Mouse (Mus musculus): ENCODE measurements around the gene Poc1b. TPM values are rescaled to one million over a fixed set of nuclear protein-coding genes. Genes with fewer than 3 reads are reported as not detected.
A peak's percentile ranks its signal among the peaks of the same experiment; 100 is the strongest.

The Poc1b gene
- polyA plus RNA-seq (2012; fragmentation: generic; extraction: Trizol): 10.5 TPM
- long read RNA-seq, experiment 1, partial matches to known transcripts: 0 of 9 reads
- long read RNA-seq, experiment 1, other reads (novel, unspliced or antisense): 5 of 9 reads
- long read RNA-seq, experiment 2, transcript Poc1b-201 (12 exons, 2,862 nt): major isoform, 24 of 56 reads
- long read RNA-seq, experiment 2, transcript Poc1b-204 (11 exons, 3,449 nt): minor isoform, 19 of 56 reads
- long read RNA-seq, experiment 2, partial matches to known transcripts: 3 of 56 reads
- long read RNA-seq, experiment 2, other reads (novel, unspliced or antisense): 7 of 56 reads

DNA sequence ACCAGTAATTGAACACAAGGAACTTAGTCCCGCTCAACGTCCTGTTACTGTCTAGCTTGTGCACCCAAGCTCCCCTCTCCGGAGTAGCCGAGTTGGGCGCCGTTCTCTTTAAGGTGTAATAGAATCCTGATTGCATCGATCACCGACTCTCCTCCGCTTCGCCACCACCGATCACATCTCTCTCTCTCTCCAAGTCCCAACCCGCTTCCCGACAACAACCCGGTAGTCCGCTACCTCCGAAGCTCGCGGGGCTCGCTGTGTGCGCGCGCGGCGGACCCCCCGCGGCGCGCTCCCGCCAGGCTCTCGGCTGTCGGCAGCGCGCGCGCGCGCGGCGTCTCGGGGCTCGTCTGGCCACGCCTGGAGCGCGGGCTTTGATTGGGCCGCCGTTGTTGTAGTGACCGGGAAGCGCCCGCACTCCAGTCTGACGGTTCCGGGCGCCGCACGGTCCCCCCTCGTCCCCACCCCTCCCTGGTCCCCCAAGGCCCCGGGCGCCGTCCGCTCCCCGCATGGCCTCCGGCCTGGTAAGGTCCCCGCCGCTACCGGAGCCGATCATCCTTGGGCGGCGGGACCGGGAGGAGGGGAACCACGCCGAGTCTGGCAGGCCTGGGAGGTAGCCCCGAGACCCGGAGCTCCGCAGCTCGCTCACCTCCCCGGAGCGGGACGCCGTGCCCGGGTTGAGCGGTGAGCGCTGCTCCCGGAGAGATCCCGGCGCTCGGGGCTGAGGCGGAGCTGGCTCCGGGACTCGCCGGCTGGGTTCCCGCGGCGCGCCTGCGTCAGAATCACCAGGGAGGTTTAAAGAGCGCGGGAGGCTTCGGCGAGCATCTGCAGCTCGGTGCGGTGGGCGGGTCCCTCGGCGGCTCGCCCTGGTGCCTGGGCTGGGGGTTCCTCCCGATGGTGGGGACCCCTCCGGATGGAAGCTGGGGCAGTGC, at the start of gene Poc1b:
Gene Poc1b, plus strand, starts transcription at position 334 of the 929 bp plus-strand sequence.
- no peak for TF ChIP-seq CTCF (IDR thresholded peaks at IDR 0.05; ENCODE audit: control insufficient read depth, insufficient read depth, insufficient read length)
- peak; percentile 67 for TF ChIP-seq MAX (IDR thresholded peaks at IDR 0.05)
- Histone ChIP-seq H3ac (ENCODE audit: control insufficient read depth, insufficient read length, low read depth) (peak within 1 kb of the TSS; percentile 93), H3K27me3 (ENCODE audit: control insufficient read depth, insufficient read depth, insufficient read length) (no peaks in the 10 kb centered on the region), H3K79me3 (ENCODE audit: low read depth) (peaks cover 17% of the 10 kb centered on the region), H3K36me3 (ENCODE audit: control insufficient read depth, insufficient read depth) (peaks cover 23% of the 10 kb centered on the region), H3K79me2 (ENCODE audit: control insufficient read depth, insufficient read depth) (peaks cover 37% of the 10 kb centered on the region), H3K4me3 (ENCODE audit: insufficient read depth, poor library complexity, severe bottlenecking) (peak within 1 kb of the TSS; percentile 90)

DNA sequence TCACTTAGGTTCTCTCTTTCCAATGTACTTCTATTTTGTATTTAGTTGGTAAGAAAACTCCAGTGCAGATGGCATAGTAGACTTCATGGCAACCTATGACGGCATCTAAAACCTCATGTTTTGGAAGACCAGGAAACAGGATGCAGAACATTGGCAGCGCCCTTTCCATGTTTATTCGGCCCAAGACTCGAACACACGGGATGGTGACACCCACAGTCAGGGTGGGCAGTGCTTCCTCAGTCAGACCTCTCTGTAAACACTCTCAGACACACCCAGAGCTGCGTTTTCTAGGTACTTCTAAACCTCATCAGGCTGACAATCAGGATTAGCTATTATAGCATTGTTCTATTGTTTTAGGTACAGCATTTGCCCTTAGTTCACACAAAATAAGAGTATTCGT, 46.2 kb upstream of the Poc1b start:
- no peaks in the 10 kb centered on the region for H3K27me3 ChIP-seq (ENCODE audit: control insufficient read depth, insufficient read depth, insufficient read length)
- no peaks in the 10 kb centered on the region for H3K36me3 ChIP-seq (ENCODE audit: control insufficient read depth, insufficient read depth)
- TF ChIP-seq FOSL1 (IDR thresholded peaks at IDR 0.05; ENCODE audit: insufficient read depth, low read length, poor library complexity, severe bottlenecking): no peak
- no peak for TF ChIP-seq CEBPB (IDR thresholded peaks at IDR 0.05; ENCODE audit: low read depth)
- TF ChIP-seq MYOG (IDR thresholded peaks at IDR 0.05; ENCODE audit: control insufficient read depth, extremely low read depth, insufficient read length): no peak
- TF ChIP-seq MYOD1 (IDR thresholded peaks at IDR 0.05; ENCODE audit: control insufficient read depth, insufficient read length, low read depth): no peak
- no peak for TF ChIP-seq MAX (IDR thresholded peaks at IDR 0.05)
- no peak for TF ChIP-seq CTCF (IDR thresholded peaks at IDR 0.05; ENCODE audit: control insufficient read depth, insufficient read depth, insufficient read length)
- TF ChIP-seq USF1 (IDR thresholded peaks at IDR 0.05; ENCODE audit: low read depth): no peak
- H3K79me3 ChIP-seq (ENCODE audit: low read depth): no peaks in the 10 kb centered on the region
- H3K79me2 ChIP-seq (ENCODE audit: control insufficient read depth, insufficient read depth): no peaks in the 10 kb centered on the region
- no peak overlapping the region for H3ac ChIP-seq (ENCODE audit: control insufficient read depth, insufficient read length, low read depth)
- no peak overlapping the region for H3K4me3 ChIP-seq (ENCODE audit: insufficient read depth, poor library complexity, severe bottlenecking)

- no peaks in the 10 kb centered on the region for H3K36me3 ChIP-seq (ENCODE audit: control insufficient read depth, insufficient read depth)
- H3K4me3 ChIP-seq (ENCODE audit: insufficient read depth, poor library complexity, severe bottlenecking): no peak overlapping the region
- H3K79me2 ChIP-seq (ENCODE audit: control insufficient read depth, insufficient read depth): no peaks in the 10 kb centered on the region
- no peaks in the 10 kb centered on the region for H3K79me3 ChIP-seq (ENCODE audit: low read depth)
- H3ac ChIP-seq (ENCODE audit: control insufficient read depth, insufficient read length, low read depth): no peak overlapping the region
- no peaks in the 10 kb centered on the region for H3K27me3 ChIP-seq (ENCODE audit: control insufficient read depth, insufficient read depth, insufficient read length)
- no peak for TF ChIP-seq MYOG (IDR thresholded peaks at IDR 0.05; ENCODE audit: control insufficient read depth, extremely low read depth, insufficient read length)
- no peak for TF ChIP-seq MYOD1 (IDR thresholded peaks at IDR 0.05; ENCODE audit: control insufficient read depth, insufficient read length, low read depth)
- TF ChIP-seq USF1 (IDR thresholded peaks at IDR 0.05; ENCODE audit: low read depth): no peak
- TF ChIP-seq FOSL1 (IDR thresholded peaks at IDR 0.05; ENCODE audit: insufficient read depth, low read length, poor library complexity, severe bottlenecking): no peak
- TF ChIP-seq CTCF (IDR thresholded peaks at IDR 0.05; ENCODE audit: control insufficient read depth, insufficient read depth, insufficient read length): no peak
- no peak for TF ChIP-seq MAX (IDR thresholded peaks at IDR 0.05)
- no peak for TF ChIP-seq CEBPB (IDR thresholded peaks at IDR 0.05; ENCODE audit: low read depth)
Measured at GRCm38 (mm10) chr10:99061418-99061817, 45.4 kb upstream of the Poc1b start.

GRCm38 (mm10) chr10:99062546-99062945, 44.3 kb upstream of the Poc1b start:
- H3K4me3 ChIP-seq (ENCODE audit: insufficient read depth, poor library complexity, severe bottlenecking): no peak overlapping the region
- H3K36me3 ChIP-seq (ENCODE audit: control insufficient read depth, insufficient read depth): no peaks in the 10 kb centered on the region
- no peaks in the 10 kb centered on the region for H3K79me2 ChIP-seq (ENCODE audit: control insufficient read depth, insufficient read depth)
- H3K27me3 ChIP-seq (ENCODE audit: control insufficient read depth, insufficient read depth, insufficient read length): no peaks in the 10 kb centered on the region
- H3ac ChIP-seq (ENCODE audit: control insufficient read depth, insufficient read length, low read depth): no peak overlapping the region
- H3K79me3 ChIP-seq (ENCODE audit: low read depth): no peaks in the 10 kb centered on the region
- no peak for TF ChIP-seq CEBPB (IDR thresholded peaks at IDR 0.05; ENCODE audit: low read depth)
- no peak for TF ChIP-seq MYOG (IDR thresholded peaks at IDR 0.05; ENCODE audit: control insufficient read depth, extremely low read depth, insufficient read length)
- TF ChIP-seq USF1 (IDR thresholded peaks at IDR 0.05; ENCODE audit: low read depth): no peak
- no peak for TF ChIP-seq MYOD1 (IDR thresholded peaks at IDR 0.05; ENCODE audit: control insufficient read depth, insufficient read length, low read depth)
- TF ChIP-seq CTCF (IDR thresholded peaks at IDR 0.05; ENCODE audit: control insufficient read depth, insufficient read depth, insufficient read length): no peak
- TF ChIP-seq MAX (IDR thresholded peaks at IDR 0.05): no peak
- peak; percentile 2 for TF ChIP-seq FOSL1 (IDR thresholded peaks at IDR 0.05; ENCODE audit: insufficient read depth, low read length, poor library complexity, severe bottlenecking)

- Histone ChIP-seq H3K79me2 (ENCODE audit: control insufficient read depth, insufficient read depth) (no peaks in the 10 kb centered on the region), H3ac (ENCODE audit: control insufficient read depth, insufficient read length, low read depth) (no peak overlapping the region), H3K27me3 (ENCODE audit: control insufficient read depth, insufficient read depth, insufficient read length) (no peaks in the 10 kb centered on the region), H3K36me3 (ENCODE audit: control insufficient read depth, insufficient read depth) (no peaks in the 10 kb centered on the region), H3K79me3 (ENCODE audit: low read depth) (no peaks in the 10 kb centered on the region), H3K4me3 (ENCODE audit: insufficient read depth, poor library complexity, severe bottlenecking) (no peak overlapping the region)
- no peak for TF ChIP-seq MAX (IDR thresholded peaks at IDR 0.05)
- no peak for TF ChIP-seq CEBPB (IDR thresholded peaks at IDR 0.05; ENCODE audit: low read depth)
- TF ChIP-seq MYOG (IDR thresholded peaks at IDR 0.05; ENCODE audit: control insufficient read depth, extremely low read depth, insufficient read length): no peak
- no peak for TF ChIP-seq MYOD1 (IDR thresholded peaks at IDR 0.05; ENCODE audit: control insufficient read depth, insufficient read length, low read depth)
- no peak for TF ChIP-seq USF1 (IDR thresholded peaks at IDR 0.05; ENCODE audit: low read depth)
- no peak for TF ChIP-seq FOSL1 (IDR thresholded peaks at IDR 0.05; ENCODE audit: insufficient read depth, low read length, poor library complexity, severe bottlenecking)
- TF ChIP-seq CTCF (IDR thresholded peaks at IDR 0.05; ENCODE audit: control insufficient read depth, insufficient read depth, insufficient read length): no peak
Measured at GRCm38 (mm10) chr10:99076113-99076895, 30.5 kb upstream of the Poc1b start.

Data from C2C12 (cell line).